Mouse (Mus musculus): ENCODE measurements around the gene Cdca4. TPM values are rescaled to one million over a fixed set of nuclear protein-coding genes. Genes with fewer than 3 reads are reported as not detected.

The Cdca4 gene
- polyA plus RNA-seq, 1 experiment, result 21.5 TPM

DNA sequence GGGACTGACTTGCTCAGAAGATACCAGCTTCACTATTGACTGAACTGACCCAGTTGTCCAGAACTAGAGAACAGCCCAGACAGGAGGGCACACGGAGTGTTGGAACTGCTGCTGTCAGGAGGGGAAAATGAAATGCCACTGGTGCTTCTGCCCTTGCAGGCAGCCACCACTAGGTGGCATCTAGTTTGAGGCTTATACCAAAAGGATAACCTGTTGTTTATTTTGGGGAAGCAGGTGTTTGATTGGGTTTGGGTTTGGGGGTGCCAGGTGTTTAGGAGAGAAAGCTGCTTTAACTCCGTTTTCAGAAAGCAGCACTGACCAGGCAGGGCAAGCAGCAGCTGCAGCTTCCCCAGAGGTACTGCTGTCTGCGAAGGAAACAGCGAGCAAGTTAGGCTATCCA, 12.9 kb downstream of the Cdca4 start:
- H3K36me3 ChIP-seq (ENCODE audit: control insufficient read depth, insufficient read depth), result peaks cover 22% of the 10 kb centered on the region
- H3K79me2 ChIP-seq (ENCODE audit: control insufficient read depth, insufficient read depth), result peaks cover 16% of the 10 kb centered on the region
- TF ChIP-seq MAX (IDR thresholded peaks at IDR 0.05; ENCODE audit: low read depth) (no peak), MYOD1 (IDR thresholded peaks at IDR 0.05; ENCODE audit: control insufficient read depth in 1 of 3, insufficient read length in 2 of 3, low read depth in 2 of 3) (peak in 1 of 3 experiments; percentile 13)

DNA sequence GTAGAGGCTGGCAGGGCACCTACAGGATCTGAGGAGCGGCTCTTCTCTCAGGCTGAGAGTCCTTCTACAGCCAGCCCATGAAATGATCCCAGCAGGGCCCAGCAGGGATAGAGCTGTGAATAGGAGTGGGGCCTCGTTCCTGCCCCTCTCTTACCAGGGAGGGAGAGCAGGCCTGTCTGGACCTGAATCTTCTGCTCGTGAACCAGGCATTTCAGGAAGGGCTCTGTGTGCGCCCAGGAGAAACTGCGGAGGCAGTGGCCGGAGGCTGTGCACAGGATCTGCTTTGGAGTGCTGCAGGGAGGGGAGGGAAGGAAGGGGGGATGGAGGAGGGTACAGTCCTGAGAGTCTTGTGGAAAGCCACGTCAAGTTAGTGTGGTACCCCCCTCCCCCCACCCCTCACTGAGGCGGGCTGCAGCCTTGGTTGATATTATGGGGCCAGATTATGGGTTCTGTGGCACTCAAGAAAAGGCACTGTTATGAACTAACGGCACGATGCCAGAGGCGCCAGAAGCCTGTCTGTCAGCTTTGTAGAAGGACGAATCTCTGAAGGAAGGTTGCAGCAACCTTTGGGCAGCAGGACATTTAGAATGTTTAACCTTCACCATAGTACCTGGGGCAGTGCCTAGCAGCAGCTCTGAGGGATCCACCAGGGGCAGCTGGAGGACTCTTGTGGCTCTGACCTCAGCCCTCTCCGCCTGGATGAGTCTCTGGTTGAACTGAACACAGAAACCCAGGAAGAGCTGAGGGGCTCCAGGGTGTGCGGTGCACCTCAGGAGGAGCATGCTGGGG, 14.3 kb downstream of the Cdca4 start:
- TF ChIP-seq MAX (IDR thresholded peaks at IDR 0.05; ENCODE audit: low read depth), result no peak
- no peak for TF ChIP-seq USF1 (IDR thresholded peaks at IDR 0.05; ENCODE audit: low read depth)
- TF ChIP-seq MYOG (IDR thresholded peaks at IDR 0.05; ENCODE audit: control insufficient read depth in 1 of 3, insufficient read depth in 1 of 3, insufficient read length in 2 of 3, low read depth in 2 of 3), result no peak
- TF ChIP-seq SRF (IDR thresholded peaks at IDR 0.05; ENCODE audit: control insufficient read depth, insufficient read length, low read depth), result no peak
- TF ChIP-seq E2F4 (IDR thresholded peaks at IDR 0.05; ENCODE audit: insufficient read depth), result no peak
- no peak for TF ChIP-seq TCF12 (IDR thresholded peaks at IDR 0.05; ENCODE audit: insufficient read depth, poor library complexity, severe bottlenecking)
- no peak for TF ChIP-seq TCF3 (IDR thresholded peaks at IDR 0.05; ENCODE audit: insufficient read length, low read depth)
- TF ChIP-seq REST (IDR thresholded peaks at IDR 0.05; ENCODE audit: insufficient read depth, insufficient read length), result no peak
- TF ChIP-seq MYOD1 (IDR thresholded peaks at IDR 0.05; ENCODE audit: control insufficient read depth in 1 of 3, insufficient read length in 2 of 3, low read depth in 2 of 3), result no peak
- TF ChIP-seq POLR2AphosphoS2 (IDR thresholded peaks at IDR 0.05; ENCODE audit: insufficient read length, low read depth), result no peak
- no peak for TF ChIP-seq CEBPB (IDR thresholded peaks at IDR 0.05; ENCODE audit: insufficient read depth, poor library complexity, severe bottlenecking)
- no peak for TF ChIP-seq POLR2A (IDR thresholded peaks at IDR 0.05; ENCODE audit: insufficient read length, low read depth)
- H3K36me3 ChIP-seq (ENCODE audit: control insufficient read depth, insufficient read depth), result peaks cover 16% of the 10 kb centered on the region
- H3K79me2 ChIP-seq (ENCODE audit: control insufficient read depth, insufficient read depth), result peaks cover 2% of the 10 kb centered on the region
- H3K4me3 ChIP-seq, result no peak overlapping the region
- no peak overlapping the region for H3ac ChIP-seq (ENCODE audit: control insufficient read depth, insufficient read length)
- no peak overlapping the region for H3K4me2 ChIP-seq (ENCODE audit: low read depth)
- no peaks in the 10 kb centered on the region for H3K27me3 ChIP-seq (ENCODE audit: control insufficient read depth, insufficient read depth, insufficient read length)

More for the DNA sequence above, 12.9 kb downstream of the Cdca4 start:
- H3K4me2 ChIP-seq (ENCODE audit: low read depth), result no peak overlapping the region
- no peak overlapping the region for H3ac ChIP-seq (ENCODE audit: control insufficient read depth, insufficient read length)
- no peak overlapping the region for H3K4me3 ChIP-seq
- no peaks in the 10 kb centered on the region for H3K27me3 ChIP-seq (ENCODE audit: control insufficient read depth, insufficient read depth, insufficient read length)

DNA sequence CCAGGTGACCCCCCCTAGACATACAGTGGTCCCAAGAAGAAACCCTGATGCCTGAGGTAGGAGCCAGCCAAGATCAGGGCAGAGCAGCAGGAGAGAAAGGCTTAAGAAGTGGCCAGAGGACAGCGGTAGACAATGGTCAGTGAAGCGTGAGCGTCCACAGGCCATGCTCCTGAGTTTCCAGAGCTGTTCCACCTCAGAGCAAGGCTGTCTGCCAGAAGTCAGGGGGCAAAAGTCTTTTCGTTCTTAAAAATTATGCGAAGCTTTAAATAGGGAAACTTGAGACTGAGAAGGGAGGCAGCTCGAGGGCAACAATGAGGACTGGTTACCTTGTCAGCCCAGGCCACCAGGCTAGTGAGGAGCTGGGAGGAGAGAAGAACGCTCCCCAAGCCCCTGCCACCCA, 15.9 kb downstream of the Cdca4 start:
- Histone ChIP-seq H3K4me2 (ENCODE audit: low read depth) (no peak overlapping the region), H3K4me3 (no peak overlapping the region), H3K79me2 (ENCODE audit: control insufficient read depth, insufficient read depth) (no peaks in the 10 kb centered on the region), H3K27me3 (ENCODE audit: control insufficient read depth, insufficient read depth, insufficient read length) (no peaks in the 10 kb centered on the region), H3ac (ENCODE audit: control insufficient read depth, insufficient read length) (no peak overlapping the region), H3K36me3 (ENCODE audit: control insufficient read depth, insufficient read depth) (peaks cover 4% of the 10 kb centered on the region)
- TF ChIP-seq MYOG (IDR thresholded peaks at IDR 0.05; ENCODE audit: control insufficient read depth in 1 of 3, insufficient read depth in 1 of 3, insufficient read length in 2 of 3, low read depth in 2 of 3) (no peak), TCF12 (IDR thresholded peaks at IDR 0.05; ENCODE audit: insufficient read depth, poor library complexity, severe bottlenecking) (no peak), POLR2AphosphoS2 (IDR thresholded peaks at IDR 0.05; ENCODE audit: insufficient read length, low read depth) (no peak), CEBPB (IDR thresholded peaks at IDR 0.05; ENCODE audit: insufficient read depth, poor library complexity, severe bottlenecking) (no peak), USF1 (IDR thresholded peaks at IDR 0.05; ENCODE audit: low read depth) (no peak), E2F4 (IDR thresholded peaks at IDR 0.05; ENCODE audit: insufficient read depth) (no peak), MYOD1 (IDR thresholded peaks at IDR 0.05; ENCODE audit: control insufficient read depth in 1 of 3, insufficient read length in 2 of 3, low read depth in 2 of 3) (no peak), SRF (IDR thresholded peaks at IDR 0.05; ENCODE audit: control insufficient read depth, insufficient read length, low read depth) (no peak), POLR2A (IDR thresholded peaks at IDR 0.05; ENCODE audit: insufficient read length, low read depth) (no peak), REST (IDR thresholded peaks at IDR 0.05; ENCODE audit: insufficient read depth, insufficient read length) (no peak), MAX (IDR thresholded peaks at IDR 0.05; ENCODE audit: low read depth) (no peak), TCF3 (IDR thresholded peaks at IDR 0.05; ENCODE audit: insufficient read length, low read depth) (no peak)

DNA sequence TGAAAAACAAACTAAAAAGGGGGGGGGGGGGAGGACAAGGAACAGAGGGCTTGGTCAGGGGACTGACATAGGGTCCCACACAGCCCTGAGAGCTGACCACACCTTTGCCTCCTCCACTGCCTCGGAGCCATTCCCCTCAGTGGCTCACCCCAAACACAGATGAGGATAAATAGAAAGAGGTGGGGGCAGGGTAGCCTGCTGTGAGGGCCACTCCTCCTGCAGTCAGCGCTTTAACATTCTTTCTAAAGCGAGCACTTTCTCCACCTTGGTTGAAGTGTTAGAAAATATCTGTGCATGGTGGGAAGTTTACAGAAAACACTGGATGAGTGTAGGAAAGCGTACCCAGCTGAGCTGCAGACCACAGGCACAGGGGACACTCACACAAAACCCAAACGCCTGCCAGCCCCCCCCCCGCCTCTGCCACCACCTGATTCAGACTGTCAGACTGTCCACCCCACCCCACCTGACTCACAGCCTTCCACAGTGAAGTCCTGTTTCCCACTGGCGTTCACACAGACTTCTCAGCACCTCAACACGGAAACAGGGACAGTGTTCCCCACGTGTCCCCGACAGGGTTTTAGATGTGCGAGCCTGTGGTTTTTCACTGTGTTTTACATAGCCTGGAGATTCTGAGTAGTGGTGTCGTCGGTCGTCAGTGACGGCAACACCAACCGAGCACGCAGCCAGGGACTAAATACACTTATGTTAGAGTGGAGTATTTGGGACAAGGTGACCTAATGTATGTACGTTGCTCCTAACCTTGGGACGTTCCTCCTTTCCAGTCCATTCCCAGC, 18.9 kb downstream of the Cdca4 start:
- Histone ChIP-seq H3K4me3 (peak overlapping the region; percentile 44), H3K36me3 (ENCODE audit: control insufficient read depth, insufficient read depth) (no peaks in the 10 kb centered on the region), H3K4me2 (ENCODE audit: low read depth) (peak overlapping the region; percentile 94), H3K27me3 (ENCODE audit: control insufficient read depth, insufficient read depth, insufficient read length) (no peaks in the 10 kb centered on the region), H3K79me2 (ENCODE audit: control insufficient read depth, insufficient read depth) (no peaks in the 10 kb centered on the region), H3ac (ENCODE audit: control insufficient read depth, insufficient read length) (no peak overlapping the region)
- TF ChIP-seq REST (IDR thresholded peaks at IDR 0.05; ENCODE audit: insufficient read depth, insufficient read length) (no peak), MAX (IDR thresholded peaks at IDR 0.05; ENCODE audit: low read depth) (no peak), MYOD1 (IDR thresholded peaks at IDR 0.05; ENCODE audit: control insufficient read depth in 1 of 3, insufficient read length in 2 of 3, low read depth in 2 of 3) (no peak), SRF (IDR thresholded peaks at IDR 0.05; ENCODE audit: control insufficient read depth, insufficient read length, low read depth) (no peak), TCF12 (IDR thresholded peaks at IDR 0.05; ENCODE audit: insufficient read depth, poor library complexity, severe bottlenecking) (no peak), USF1 (IDR thresholded peaks at IDR 0.05; ENCODE audit: low read depth) (no peak), MYOG (IDR thresholded peaks at IDR 0.05; ENCODE audit: control insufficient read depth in 1 of 3, insufficient read depth in 1 of 3, insufficient read length in 2 of 3, low read depth in 2 of 3) (no peak), POLR2AphosphoS2 (IDR thresholded peaks at IDR 0.05; ENCODE audit: insufficient read length, low read depth) (no peak), POLR2A (IDR thresholded peaks at IDR 0.05; ENCODE audit: insufficient read length, low read depth) (no peak)

Measured in myocyte (in vitro differentiated cells).